Mouse (Mus musculus) forebrain, embryonic 10.5 days (tissue): Measurements from ENCODE around the gene Cav3. TPM values are rescaled to one million over a fixed set of nuclear protein-coding genes. Genes with fewer than 3 reads are reported as not detected.

Source experiments
- DNase-seq: peaks from one replicate; pipeline ENCODE4 v3.0.0-alpha.2; 2017; ENCODE audit warnings: low spot score; ENCODE audit errors: extremely low spot score
- H3K27ac ChIP-seq: fragments of 300-500 bp; sonication (generic); 2 replicates; pipeline ENCODE4 v1.5.1; 2016; ENCODE audit warnings: mild to moderate bottlenecking
- H3K27me3 ChIP-seq: fragments of 300-500 bp; sonication (generic); 2 replicates; pipeline ENCODE4 v1.6.1; 2016; ENCODE audit warnings: mild to moderate bottlenecking; ENCODE audit not compliant: poor library complexity, severe bottlenecking
- H3K36me3 ChIP-seq: fragments of 300-500 bp; sonication (generic); replicated peaks from 2 replicates; pipeline ENCODE4 v1.6.1; 2016; ENCODE audit warnings: mild to moderate bottlenecking, moderate library complexity
- H3K4me1 ChIP-seq: fragments of 300-500 bp; sonication (generic); 2 replicates; pipeline ENCODE4 v1.6.1; 2016
- H3K4me3 ChIP-seq: fragments of 300-500 bp; sonication (generic); 2 replicates; pipeline ENCODE4 v1.5.1; 2016; ENCODE audit warnings: mild to moderate bottlenecking, moderate library complexity
- H3K9me3 ChIP-seq: fragments of 300-500 bp; sonication (generic); 2 replicates; pipeline ENCODE4 v1.6.1; 2016; ENCODE audit warnings: mild to moderate bottlenecking, moderate library complexity
- WGBS: fragments of 180-500 bp; shearing (Covaris S2); methylation state at CpG from one replicate; pipeline ENCODE4 v1.1.7; 2016; 5-methylcytosine and 5-hydroxymethylcytosine counted together
- polyA plus RNA-seq: library from polyadenylated mRNA; unstranded; fragments of >200 nt; fragmentation: Nextera tagmentation; extraction: Ambion mirVana; gene quantifications from 2 replicates; pipeline ENCODE4 v1.2.1, GENCODE M21; 2016

Cav3 gene
- polyA plus RNA-seq, 1 experiment from 2014 or later: not detected

GRCm38 (mm10) chr6:112487993-112488392 lies 28.7 kb downstream of the Cav3 start:
- Histone ChIP-seq H3K27ac (no peak overlapping the region), H3K4me1 (peaks cover 26% of the 10 kb centered on the region), H3K27me3 (peaks cover 79% of the 10 kb centered on the region), H3K9me3 (no peaks in the 10 kb centered on the region), H3K36me3 (no peaks in the 10 kb centered on the region), H3K4me3 (no peak overlapping the region)
- no peak for DNase-seq
- WGBS: 81% methylated on average over 5 of the region's 5 CpGs

GRCm38 (mm10) chr6:112488821-112489180 lies 29.5 kb downstream of the Cav3 start:
- no peaks in the 10 kb centered on the region for H3K36me3 ChIP-seq
- H3K4me3 ChIP-seq: peak overlapping the region; percentile 50
- WGBS: 35% methylated on average over 24 of the region's 24 CpGs
- peaks cover 86% of the 10 kb centered on the region for H3K27me3 ChIP-seq
- H3K4me1 ChIP-seq: peaks cover 26% of the 10 kb centered on the region
- no peak for DNase-seq
- no peak overlapping the region for H3K27ac ChIP-seq
- H3K9me3 ChIP-seq: no peaks in the 10 kb centered on the region

- 5% methylated on average over 72 of the region's 72 CpGs for WGBS
- Histone ChIP-seq H3K36me3 (no peaks in the 10 kb centered on the region), H3K9me3 (no peaks in the 10 kb centered on the region), H3K4me1 (peaks cover 23% of the 10 kb centered on the region), H3K27ac (no peak overlapping the region), H3K27me3 (peaks cover 86% of the 10 kb centered on the region), H3K4me3 (peak overlapping the region; percentile 50)
- DNase-seq: peak; percentile 28
Measured at GRCm38 (mm10) chr6:112489181-112489909, 30.0 kb downstream of the Cav3 start.

GRCm38 (mm10) chr6:112489910-112490559 lies 30.7 kb downstream of the Cav3 start, which contains the start of gene Oxtr:
Gene Oxtr (minus strand): TSS chr6:112489943.
- peaks cover 86% of the 10 kb centered on the region for H3K27me3 ChIP-seq
- WGBS: 11% methylated on average over 24 of the region's 24 CpGs
- H3K4me3 ChIP-seq: peak within 1 kb of the TSS; percentile 50
- H3K27ac ChIP-seq: no peak within 1 kb of the TSS
- DNase-seq: peak; percentile 31
- H3K9me3 ChIP-seq: no peaks in the 10 kb centered on the region
- peaks cover 28% of the 10 kb centered on the region for H3K4me1 ChIP-seq
- H3K36me3 ChIP-seq: no peaks in the 10 kb centered on the region

- peak overlapping the region; percentile 50 for H3K4me3 ChIP-seq
- peaks cover 35% of the 10 kb centered on the region for H3K4me1 ChIP-seq
- peak; percentile 86 for DNase-seq
- 1% methylated on average over 35 of the region's 35 CpGs for WGBS
- no peak overlapping the region for H3K27ac ChIP-seq
- H3K9me3 ChIP-seq: no peaks in the 10 kb centered on the region
- H3K27me3 ChIP-seq: peaks cover 79% of the 10 kb centered on the region
- no peaks in the 10 kb centered on the region for H3K36me3 ChIP-seq
Measured at GRCm38 (mm10) chr6:112490625-112491242, 31.4 kb downstream of the Cav3 start.

- 81% methylated on average over 8 of the region's 8 CpGs for WGBS
- no peak overlapping the region for H3K4me3 ChIP-seq
- peaks cover 71% of the 10 kb centered on the region for H3K27me3 ChIP-seq
Measured at GRCm38 (mm10) chr6:112491521-112491920, 32.2 kb downstream of the Cav3 start.

GRCm38 (mm10) chr6:112492656-112493055 lies 33.4 kb downstream of the Cav3 start:
- Histone ChIP-seq H3K36me3 (no peaks in the 10 kb centered on the region), H3K27me3 (peaks cover 60% of the 10 kb centered on the region), H3K4me3 (no peak overlapping the region), H3K4me1 (peaks cover 44% of the 10 kb centered on the region), H3K27ac (no peak overlapping the region), H3K9me3 (no peaks in the 10 kb centered on the region)
- no peak for DNase-seq
- 86% methylated on average over 6 of the region's 6 CpGs for WGBS

More at GRCm38 (mm10) chr6:112491521-112491920, 32.2 kb downstream of the Cav3 start:
- no peak overlapping the region for H3K27ac ChIP-seq
- no peak for DNase-seq
- H3K36me3 ChIP-seq: no peaks in the 10 kb centered on the region
- no peaks in the 10 kb centered on the region for H3K9me3 ChIP-seq
- H3K4me1 ChIP-seq: peaks cover 43% of the 10 kb centered on the region

GRCm38 (mm10) chr6:112493371-112493770 lies 34.1 kb downstream of the Cav3 start:
- peaks cover 53% of the 10 kb centered on the region for H3K27me3 ChIP-seq
- no peak for DNase-seq
- peaks cover 44% of the 10 kb centered on the region for H3K4me1 ChIP-seq
- H3K9me3 ChIP-seq: no peaks in the 10 kb centered on the region
- WGBS: 91% methylated on average over 9 of the region's 9 CpGs
- H3K36me3 ChIP-seq: no peaks in the 10 kb centered on the region
- no peak overlapping the region for H3K27ac ChIP-seq
- H3K4me3 ChIP-seq: no peak overlapping the region

- Histone ChIP-seq H3K27me3 (peaks cover 40% of the 10 kb centered on the region), H3K4me1 (peaks cover 35% of the 10 kb centered on the region), H3K36me3 (no peaks in the 10 kb centered on the region), H3K27ac (peak overlapping the region; percentile 68; the same call in 1 of the 2 replicates), H3K9me3 (no peaks in the 10 kb centered on the region), H3K4me3 (no peak overlapping the region)
- WGBS: 60% methylated on average over 10 of the region's 10 CpGs
- no peak for DNase-seq
Measured at GRCm38 (mm10) chr6:112494620-112495081, 35.3 kb downstream of the Cav3 start.

GRCm38 (mm10) chr6:112495219-112495618 lies 35.9 kb downstream of the Cav3 start:
- H3K9me3 ChIP-seq: no peaks in the 10 kb centered on the region
- peaks cover 29% of the 10 kb centered on the region for H3K4me1 ChIP-seq
- peaks cover 34% of the 10 kb centered on the region for H3K27me3 ChIP-seq
- H3K27ac ChIP-seq: 0 out of 2 replicates have a peak overlapping the region, but pooled peaks have one; percentile 68
- WGBS: 65% methylated on average over 4 of the region's 4 CpGs
- no peaks in the 10 kb centered on the region for H3K36me3 ChIP-seq
- no peak overlapping the region for H3K4me3 ChIP-seq
- DNase-seq: no peak

- H3K4me3 ChIP-seq: no peak overlapping the region
- H3K36me3 ChIP-seq: no peaks in the 10 kb centered on the region
- peaks cover 23% of the 10 kb centered on the region for H3K27me3 ChIP-seq
- 73% methylated on average over 8 of the region's 8 CpGs for WGBS
- H3K4me1 ChIP-seq: peaks cover 23% of the 10 kb centered on the region
- H3K27ac ChIP-seq: 0 out of 2 replicates have a peak overlapping the region, but pooled peaks have one; percentile 68
- DNase-seq: no peak
- no peaks in the 10 kb centered on the region for H3K9me3 ChIP-seq
Measured at GRCm38 (mm10) chr6:112496291-112497060, 37.2 kb downstream of the Cav3 start.

- 87% methylated on average over 2 of the region's 2 CpGs for WGBS
- peaks cover 23% of the 10 kb centered on the region for H3K4me1 ChIP-seq
- no peak overlapping the region for H3K4me3 ChIP-seq
- H3K9me3 ChIP-seq: no peaks in the 10 kb centered on the region
- no peak for DNase-seq
- H3K27ac ChIP-seq: no peak overlapping the region
- peaks cover 13% of the 10 kb centered on the region for H3K27me3 ChIP-seq
- H3K36me3 ChIP-seq: no peaks in the 10 kb centered on the region
Measured at GRCm38 (mm10) chr6:112497456-112497855, 38.2 kb downstream of the Cav3 start.
